Comparison of ENCODE assay signal across 11 mouse cellular contexts in genomic region chr3:131046412-131046811, GRCm38 (mm10).
A peak's percentile ranks its signal among the peaks of the same experiment; 100 is the strongest.
DNase-seq lines count a peak whose midpoint lies in the region; ATAC-seq and TF ChIP-seq lines count a peak whose summit lies in the region.
"Had no signal": no experiment of that assay in that cellular context is flagged by ENCODE, and none has a peak within 500 bp of the region (broad histone marks: within the 10 kb centered on the region; RNA-seq: fewer than 3 reads in every experiment).

No protein-coding gene starts in this region.

- H3K27me3 ChIP-seq in forebrain, postnatal 0 days (ENCODE audit: insufficient read depth, low read length) = no peaks in the 10 kb centered on the region
- H3K27me3 ChIP-seq in forebrain, embryonic 16.5 days (replicated peaks; ENCODE audit: control insufficient read depth, insufficient read depth, low read length) = no peaks in the 10 kb centered on the region
- H3K27me3 ChIP-seq: hindbrain, embryonic 13.5 days; neural tube, embryonic 12.5 days had no signal

- ATAC-seq in forebrain, postnatal 0 days = no peak
- ATAC-seq in forebrain, embryonic 16.5 days = no peak
- ATAC-seq in granulocyte monocyte progenitor cell, adult 5-6 weeks (replicated peaks; ENCODE audit: poor library complexity, severe bottlenecking) = no peak

- H3K4me2 ChIP-seq in forebrain, postnatal 0 days (ENCODE audit: low read depth) = no peak overlapping the region
- no peak overlapping the region for H3K4me2 ChIP-seq in forebrain, embryonic 16.5 days (ENCODE audit: low read length)
- H3K4me2 ChIP-seq: hindbrain, embryonic 13.5 days; neural tube, embryonic 12.5 days had no signal

- DNase-seq in forebrain, postnatal 0 days = peak; percentile 29
- DNase-seq in lung, postnatal 14 days = peak; percentile 34
- no peak for DNase-seq in lung, adult 18-20 months
- DNase-seq in brain, embryonic 14.5 days (ENCODE audit: low read depth) = peak; percentile 40
- peak; percentile 53 to 66 for DNase-seq in kidney, postnatal 25 days
- DNase-seq in layer of hippocampus, adult 9-10 months (ENCODE audit: low spot score) = no peak
- DNase-seq: thymus, postnatal 25 days had no signal

- 72% methylated on average over 5 of the region's 5 CpGs for WGBS in forebrain, postnatal 0 days
- WGBS in forebrain, embryonic 16.5 days = 69% methylated on average over 5 of the region's 5 CpGs

- H3K9ac ChIP-seq in forebrain, postnatal 0 days = no peak overlapping the region
- no peak overlapping the region for H3K9ac ChIP-seq in forebrain, embryonic 16.5 days (replicated peaks; ENCODE audit: low read depth, low read length)
- H3K9ac ChIP-seq: hindbrain, embryonic 13.5 days; neural tube, embryonic 12.5 days had no signal

- no peak for TF ChIP-seq CTCF in forebrain, postnatal 0 days (IDR thresholded peaks at IDR 0.05; ENCODE audit: low read depth)
- no peak for TF ChIP-seq CTCF in brain, embryonic 14.5 days (IDR thresholded peaks at IDR 0.05; ENCODE audit: borderline replicate concordance, extremely low read depth, insufficient read depth, insufficient read length)

- TF ChIP-seq POLR2A in brain, embryonic 14.5 days (IDR thresholded peaks at IDR 0.05; ENCODE audit: borderline replicate concordance, extremely low read depth, insufficient read depth, insufficient read length, poor library complexity, severe bottlenecking) = no peak

- no peaks in the 10 kb centered on the region for H3K36me3 ChIP-seq in forebrain, postnatal 0 days (ENCODE audit: insufficient read depth)
- H3K36me3 ChIP-seq in forebrain, embryonic 16.5 days (ENCODE audit: control insufficient read depth, insufficient read depth) = no peaks in the 10 kb centered on the region
- H3K36me3 ChIP-seq: hindbrain, embryonic 13.5 days; neural tube, embryonic 12.5 days had no signal

- H3K27ac ChIP-seq in forebrain, postnatal 0 days (ENCODE audit: low read depth, low read length) = no peak overlapping the region
- no peak overlapping the region for H3K27ac ChIP-seq in forebrain, embryonic 16.5 days (ENCODE audit: low read length)
- H3K27ac ChIP-seq: hindbrain, embryonic 13.5 days; neural tube, embryonic 12.5 days had no signal

- no peaks in the 10 kb centered on the region for H3K9me3 ChIP-seq in forebrain, postnatal 0 days (ENCODE audit: low read length)
- no peaks in the 10 kb centered on the region for H3K9me3 ChIP-seq in forebrain, embryonic 16.5 days (ENCODE audit: control insufficient read depth, low read length)
- H3K9me3 ChIP-seq: hindbrain, embryonic 13.5 days; neural tube, embryonic 12.5 days had no signal

- H3K4me3 ChIP-seq in forebrain, postnatal 0 days (ENCODE audit: low read depth, low read length) = no peak overlapping the region
- H3K4me3 ChIP-seq in forebrain, embryonic 16.5 days (replicated peaks; ENCODE audit: low read length) = no peak overlapping the region
- H3K4me3 ChIP-seq: hindbrain, embryonic 13.5 days; neural tube, embryonic 12.5 days had no signal

- no peaks in the 10 kb centered on the region for H3K4me1 ChIP-seq in forebrain, postnatal 0 days (ENCODE audit: insufficient read depth)
- H3K4me1 ChIP-seq in forebrain, embryonic 16.5 days (replicated peaks; ENCODE audit: control insufficient read depth, insufficient read depth, low read length) = no peaks in the 10 kb centered on the region
- H3K4me1 ChIP-seq: hindbrain, embryonic 13.5 days; neural tube, embryonic 12.5 days had no signal

Comparison
In these comparisons a context has a peak if more than half of its experiments do, and no peak if none do; other contexts are left out.
1. DNase-seq: peak in forebrain, postnatal 0 days (single experiment), lung, postnatal 14 days (single experiment), brain, embryonic 14.5 days (single experiment) and kidney, postnatal 25 days (2 of 2); none in lung, adult 18-20 months (0 of 2) and layer of hippocampus, adult 9-10 months (single experiment).